Mouse (Mus musculus) forebrain, embryonic 11.5 days (tissue): ENCODE results near the gene Tmem106a. TPM values are rescaled to one million over a fixed set of nuclear protein-coding genes. Genes with fewer than 3 reads are reported as not detected.
"Not testable (repeated sequence)": the region's sequence is repeated elsewhere in the genome, so short reads cannot be mapped to it uniquely, and the experiment has no call there.

Source experiments
- ATAC-seq: fragments of 200-750 bp; cut with Nextera tagmentation; replicated peaks from 2 replicates; pipeline ENCODE4 v1.8.0; 2017; ENCODE audit warnings: moderate TSS enrichment; ENCODE audit not compliant: low FRiP score
- DNase-seq: peaks from one replicate; pipeline ENCODE4 v3.0.0-alpha.2; 2017; ENCODE audit warnings: low spot score
- H3K27ac ChIP-seq: fragments of 300-500 bp; sonication (generic); 2 replicates; pipeline ENCODE4 v1.5.1; 2014; ENCODE audit warnings: low read depth, low read length
- H3K27me3 ChIP-seq: fragments of 300-500 bp; sonication (generic); 2 replicates; pipeline ENCODE4 v1.6.1; 2014; ENCODE audit warnings: mild to moderate bottlenecking, low read length, mixed read lengths; ENCODE audit not compliant: control insufficient read depth, insufficient read depth
- H3K36me3 ChIP-seq: fragments of 300-500 bp; sonication (generic); 2 replicates; pipeline ENCODE4 v1.6.1; 2014; ENCODE audit warnings: mild to moderate bottlenecking, low read length, moderate library complexity, mixed read lengths; ENCODE audit not compliant: control insufficient read depth, insufficient read depth
- H3K4me1 ChIP-seq: fragments of 300-500 bp; sonication (generic); replicated peaks from 2 replicates; pipeline ENCODE4 v1.6.1; 2014; ENCODE audit warnings: low read length, mixed read lengths; ENCODE audit not compliant: control insufficient read depth, insufficient read depth
- H3K4me2 ChIP-seq: fragments of 300-500 bp; sonication (generic); 2 replicates; pipeline ENCODE4 v1.6.1; 2014; ENCODE audit warnings: low read depth, mild to moderate bottlenecking, low read length, moderate library complexity, mixed read lengths; ENCODE audit not compliant: severe bottlenecking
- H3K4me3 ChIP-seq: fragments of 300-500 bp; sonication (generic); 2 replicates; pipeline ENCODE4 v1.5.1; 2014; ENCODE audit warnings: low read depth, low read length
- H3K9ac ChIP-seq: fragments of 300-500 bp; sonication (generic); 2 replicates; pipeline ENCODE4 v1.6.1; 2014; ENCODE audit warnings: low read length
- H3K9me3 ChIP-seq: fragments of 300-500 bp; sonication (generic); 2 replicates; pipeline ENCODE4 v1.6.1; 2016; ENCODE audit warnings: low read length, mixed read lengths; ENCODE audit not compliant: control insufficient read depth
- WGBS: fragments of 180-500 bp; shearing (Covaris S2); extraction: QIAGEN DNeasy Blood & Tissue Kit; methylation state at CpG from one replicate; pipeline ENCODE4 v1.1.7; 2014; 5-methylcytosine and 5-hydroxymethylcytosine counted together
- polyA plus RNA-seq: library from polyadenylated mRNA; unstranded; fragments of >200 nt; fragmentation: Nextera tagmentation; extraction: Ambion mirVana; gene quantifications from 2 replicates; pipeline ENCODE4 v1.2.1, GENCODE M21; 2014

The Tmem106a gene
- polyA plus RNA-seq, 1 experiment from 2014 or later, result 3.0 TPM

GRCm38 (mm10) chr11:101618596-101618995, 36.6 kb downstream of the Tmem106a start:
- H3K4me1 ChIP-seq, result peaks cover 14% of the 10 kb centered on the region
- no peak for DNase-seq
- ATAC-seq, result no peak
- peak overlapping the region; percentile 75; the same call in 1 of the 2 replicates for H3K27ac ChIP-seq
- H3K36me3 ChIP-seq, result no peaks in the 10 kb centered on the region
- no peak overlapping the region for H3K4me3 ChIP-seq
- H3K9me3 ChIP-seq, result no peaks in the 10 kb centered on the region
- no peaks in the 10 kb centered on the region for H3K27me3 ChIP-seq
- no peak overlapping the region for H3K4me2 ChIP-seq
- no peak overlapping the region for H3K9ac ChIP-seq
- WGBS, result 72% methylated on average over 3 of the region's 3 CpGs

GRCm38 (mm10) chr11:101620022-101620655, 38.1 kb downstream of the Tmem106a start:
- peaks cover 14% of the 10 kb centered on the region for H3K4me1 ChIP-seq
- peak; percentile 33 for DNase-seq
- not testable (repeated sequence) for H3K9me3 ChIP-seq, H3K9ac ChIP-seq, H3K4me3 ChIP-seq, ATAC-seq, H3K4me2 ChIP-seq, H3K27ac ChIP-seq, H3K27me3 ChIP-seq, H3K36me3 ChIP-seq
- WGBS, result 91% methylated on average over 11 of the region's 11 CpGs

- Histone ChIP-seq H3K9ac (peak overlapping the region; percentile 47), H3K9me3 (no peaks in the 10 kb centered on the region), H3K27me3 (no peaks in the 10 kb centered on the region), H3K27ac (peak overlapping the region; percentile 97), H3K4me2 (peak overlapping the region; percentile 85), H3K4me3 (peak overlapping the region; percentile 29), H3K4me1 (peaks cover 4% of the 10 kb centered on the region; the same call in 1 of the 2 replicates), H3K36me3 (no peaks in the 10 kb centered on the region)
- DNase-seq (peak; percentile 57), ATAC-seq (peak; percentile 45)
- WGBS, result 7% methylated on average over 8 of the region's 8 CpGs
Observed at GRCm38 (mm10) chr11:101626649-101626994, 44.6 kb downstream of the Tmem106a start.

- peak within 1 kb of the TSS; percentile 85 for H3K4me2 ChIP-seq
- no peaks in the 10 kb centered on the region for H3K27me3 ChIP-seq
- ATAC-seq, result peak; percentile 87
- no peaks in the 10 kb centered on the region for H3K9me3 ChIP-seq
- H3K9ac ChIP-seq, result peak within 1 kb of the TSS; percentile 85
- peak; percentile 91 for DNase-seq
- WGBS, result under 1% methylated on average over 32 of the region's 34 CpGs
- H3K27ac ChIP-seq, result peak within 1 kb of the TSS; percentile 97
- H3K4me1 ChIP-seq, result peaks cover 4% of the 10 kb centered on the region; the same call in 1 of the 2 replicates
- no peaks in the 10 kb centered on the region for H3K36me3 ChIP-seq
- H3K4me3 ChIP-seq, result peak within 1 kb of the TSS; percentile 50
Observed at GRCm38 (mm10) chr11:101626995-101627856, 45.2 kb downstream of the Tmem106a start, which contains the start of gene Rdm1. Rdm1 (plus strand) TSS chr11:101627195.

GRCm38 (mm10) chr11:101627857-101628559, 46.0 kb downstream of the Tmem106a start:
- no peaks in the 10 kb centered on the region for H3K36me3 ChIP-seq
- H3K9ac ChIP-seq, result peak overlapping the region; percentile 85
- H3K27ac ChIP-seq, result peak overlapping the region; percentile 97
- peaks cover 4% of the 10 kb centered on the region; the same call in 1 of the 2 replicates for H3K4me1 ChIP-seq
- peak overlapping the region; percentile 85 for H3K4me2 ChIP-seq
- under 1% methylated on average over 33 of the region's 33 CpGs for WGBS
- ATAC-seq, result peak; percentile 69
- H3K9me3 ChIP-seq, result no peaks in the 10 kb centered on the region
- peak overlapping the region; percentile 50 for H3K4me3 ChIP-seq
- peak; percentile 95 for DNase-seq
- H3K27me3 ChIP-seq, result no peaks in the 10 kb centered on the region

GRCm38 (mm10) chr11:101628733-101629417, 46.8 kb downstream of the Tmem106a start:
- ATAC-seq, H3K27ac ChIP-seq, H3K4me1 ChIP-seq, H3K27me3 ChIP-seq, H3K9ac ChIP-seq, H3K36me3 ChIP-seq, H3K9me3 ChIP-seq: not testable (repeated sequence)
- Histone ChIP-seq H3K4me3 (peak overlapping the region; percentile 50), H3K4me2 (peak overlapping the region; percentile 85)
- 70% methylated on average over 4 of the region's 5 CpGs for WGBS
- peak; percentile 30 for DNase-seq

GRCm38 (mm10) chr11:101635660-101636059, 53.6 kb downstream of the Tmem106a start:
- H3K27me3 ChIP-seq, result no peaks in the 10 kb centered on the region
- H3K27ac ChIP-seq, result no peak overlapping the region
- no peak for ATAC-seq
- H3K4me3 ChIP-seq, result no peak overlapping the region
- no peaks in the 10 kb centered on the region for H3K36me3 ChIP-seq
- H3K4me2 ChIP-seq, result no peak overlapping the region
- no peak for DNase-seq
- H3K4me1 ChIP-seq, result no peaks in the 10 kb centered on the region; the same call in 1 of the 2 replicates
- no peaks in the 10 kb centered on the region for H3K9me3 ChIP-seq
- H3K9ac ChIP-seq, result no peak overlapping the region
- 82% methylated on average over 10 of the region's 10 CpGs for WGBS

- Histone ChIP-seq H3K4me1 (no peaks in the 10 kb centered on the region; the same call in 1 of the 2 replicates), H3K9me3 (no peaks in the 10 kb centered on the region), H3K27me3 (no peaks in the 10 kb centered on the region), H3K9ac (no peak overlapping the region), H3K36me3 (no peaks in the 10 kb centered on the region), H3K4me3 (no peak overlapping the region), H3K4me2 (no peak overlapping the region), H3K27ac (no peak overlapping the region)
- ATAC-seq (no peak), DNase-seq (peak; percentile 33)
- WGBS, result 91% methylated on average over 4 of the region's 4 CpGs
Observed at GRCm38 (mm10) chr11:101639761-101640160, 57.7 kb downstream of the Tmem106a start.
